Mouse (Mus musculus) forebrain, postnatal 0 days (tissue): ENCODE data around the gene Rps7. TPM values are rescaled to one million over a fixed set of nuclear protein-coding genes. Genes with fewer than 3 reads are reported as not detected.

Source experiments
- ATAC-seq: fragments of 200-750 bp; cut with Nextera tagmentation; 2 replicates; pipeline ENCODE4 v1.8.0; 2017; ENCODE audit warnings: mild to moderate bottlenecking, moderate library complexity
- DNase-seq: peaks from one replicate; pipeline ENCODE4 v3.0.0-alpha.2; 2015
- H3K27ac ChIP-seq: fragments of 300-500 bp; sonication (generic); 2 replicates; pipeline ENCODE4 v1.5.1; 2014; ENCODE audit warnings: low read depth, mild to moderate bottlenecking, antibody characterized with exemption, low read length, moderate library complexity, mixed read lengths
- H3K27me3 ChIP-seq: fragments of 300-500 bp; sonication (generic); 2 replicates; pipeline ENCODE4 v1.6.1; 2014; ENCODE audit warnings: mild to moderate bottlenecking, low read length, mixed read lengths; ENCODE audit not compliant: insufficient read depth
- H3K36me3 ChIP-seq: fragments of 300-500 bp; sonication (generic); 2 replicates; pipeline ENCODE4 v1.6.1; 2014; ENCODE audit warnings: mild to moderate bottlenecking, moderate library complexity; ENCODE audit not compliant: insufficient read depth
- H3K4me1 ChIP-seq: fragments of 300-500 bp; sonication (generic); 2 replicates; pipeline ENCODE4 v1.6.1; 2014; ENCODE audit warnings: antibody characterized with exemption; ENCODE audit not compliant: insufficient read depth
- H3K4me2 ChIP-seq: fragments of 300-500 bp; sonication (generic); 2 replicates; pipeline ENCODE4 v1.6.1; 2014; ENCODE audit warnings: low read depth, mild to moderate bottlenecking, moderate library complexity
- H3K4me3 ChIP-seq: fragments of 300-500 bp; sonication (generic); 2 replicates; pipeline ENCODE4 v1.5.1; 2014; ENCODE audit warnings: low read depth, low read length, mixed read lengths
- H3K9ac ChIP-seq: fragments of 300-500 bp; sonication (generic); 2 replicates; pipeline ENCODE4 v1.6.1; 2014; ENCODE audit warnings: mild to moderate bottlenecking
- H3K9me3 ChIP-seq: fragments of 300-500 bp; sonication (generic); 2 replicates; pipeline ENCODE4 v1.6.1; 2016; ENCODE audit warnings: low read length
- CTCF ChIP-seq: sonication (generic); IDR thresholded peaks from 2 replicates; pipeline ENCODE4 v1.5.1; 2016; ENCODE audit warnings: antibody characterized with exemption, control low read depth, low read depth
- WGBS: fragments of 180-500 bp; shearing (Covaris S2); extraction: QIAGEN DNeasy Blood & Tissue Kit; methylation state at CpG from one replicate; pipeline ENCODE4 v1.1.7; 2014; 5-methylcytosine and 5-hydroxymethylcytosine counted together
- polyA plus RNA-seq: library from polyadenylated mRNA; unstranded; fragments of >200 nt; fragmentation: Nextera tagmentation; extraction: Ambion mirVana; gene quantifications from 2 replicates; pipeline ENCODE4 v1.2.1, GENCODE M21; 2015
- total RNA-seq: library from RNA; depleted of rRNA; stranded (reverse); fragments of >200 nt; gene quantifications from 2 replicates; pipeline ENCODE4 v1.2.3, GENCODE M21; 2014

Gene Rps7
- total and polyA plus RNA-seq, 2 experiments from 2014 or later, result 605 to 1,274 TPM

DNA sequence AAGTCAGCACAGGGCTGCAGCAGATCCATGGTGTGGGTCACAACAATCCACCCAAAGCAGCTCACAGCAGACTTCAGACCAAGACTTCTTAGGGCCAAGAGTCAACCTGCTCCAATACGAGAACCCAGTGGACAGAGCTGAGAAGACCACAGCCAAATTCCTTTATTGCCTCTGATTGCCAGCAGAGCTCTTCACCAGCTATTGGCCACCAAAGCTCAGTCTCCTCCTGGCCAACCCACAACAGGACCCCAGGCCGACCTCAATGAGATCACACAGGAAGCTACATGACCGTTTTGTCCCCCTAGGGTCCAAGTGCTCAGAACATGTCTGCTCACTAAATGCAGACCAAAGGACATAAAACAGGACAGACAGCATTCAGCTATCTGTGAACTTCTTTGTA is 37.6 kb downstream of the Rps7 start:
- Histone ChIP-seq H3K27me3 (no peaks in the 10 kb centered on the region), H3K9me3 (no peaks in the 10 kb centered on the region), H3K36me3 (no peaks in the 10 kb centered on the region), H3K9ac (no peak overlapping the region), H3K27ac (no peak overlapping the region), H3K4me3 (no peak overlapping the region), H3K4me2 (no peak overlapping the region), H3K4me1 (no peaks in the 10 kb centered on the region)
- WGBS, result 76% methylated on average over 3 of the region's 3 CpGs
- no peak for DNase-seq
- TF ChIP-seq CTCF, result no peak
- no peak for ATAC-seq

DNA sequence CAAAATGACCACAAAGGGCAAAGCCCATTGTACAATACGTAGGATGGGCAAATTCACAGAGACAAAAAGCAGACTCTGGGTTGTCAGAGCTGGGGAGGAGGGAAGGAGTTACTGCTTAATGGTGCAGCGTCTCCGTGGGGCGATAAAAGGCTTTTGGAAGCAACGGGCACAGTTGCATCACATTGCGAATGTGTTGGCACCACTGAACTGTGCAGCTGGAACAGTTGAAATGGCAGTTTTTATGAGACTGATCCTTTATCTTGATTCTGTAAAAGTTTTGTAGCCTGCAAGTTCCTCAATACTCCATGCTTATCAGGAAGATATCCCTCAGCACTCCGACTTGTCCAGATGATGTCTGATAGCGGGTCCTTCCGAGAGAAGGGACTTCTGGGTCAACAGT is 38.1 kb downstream of the Rps7 start:
- Histone ChIP-seq H3K4me2 (no peak overlapping the region), H3K4me3 (no peak overlapping the region), H3K36me3 (no peaks in the 10 kb centered on the region), H3K4me1 (no peaks in the 10 kb centered on the region), H3K27ac (no peak overlapping the region), H3K9me3 (no peaks in the 10 kb centered on the region), H3K9ac (no peak overlapping the region), H3K27me3 (no peaks in the 10 kb centered on the region)
- 75% methylated on average over 9 of the region's 9 CpGs for WGBS
- ATAC-seq (no peak), DNase-seq (no peak)
- TF ChIP-seq CTCF, result no peak

DNA sequence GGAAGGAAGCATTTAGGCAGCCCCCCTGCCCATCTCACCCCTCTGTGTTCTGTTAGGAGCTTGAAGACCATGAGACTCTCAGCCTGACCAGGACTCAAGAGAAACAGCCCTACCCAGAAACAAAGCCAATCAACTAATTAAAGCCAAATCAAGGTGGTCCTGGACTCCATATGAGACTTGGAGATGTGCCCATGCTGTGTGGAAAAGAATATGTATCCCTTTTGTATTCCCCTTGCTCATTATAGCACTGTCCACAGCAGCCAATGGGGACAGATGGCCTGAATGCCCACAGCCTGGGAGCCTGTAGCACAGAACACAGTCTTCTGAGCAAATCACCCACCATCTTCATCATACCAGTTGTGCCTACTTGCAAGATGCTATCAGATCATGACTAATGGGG is 38.9 kb downstream of the Rps7 start:
- ATAC-seq, result no peak
- H3K4me2 ChIP-seq, result no peak overlapping the region

DNA sequence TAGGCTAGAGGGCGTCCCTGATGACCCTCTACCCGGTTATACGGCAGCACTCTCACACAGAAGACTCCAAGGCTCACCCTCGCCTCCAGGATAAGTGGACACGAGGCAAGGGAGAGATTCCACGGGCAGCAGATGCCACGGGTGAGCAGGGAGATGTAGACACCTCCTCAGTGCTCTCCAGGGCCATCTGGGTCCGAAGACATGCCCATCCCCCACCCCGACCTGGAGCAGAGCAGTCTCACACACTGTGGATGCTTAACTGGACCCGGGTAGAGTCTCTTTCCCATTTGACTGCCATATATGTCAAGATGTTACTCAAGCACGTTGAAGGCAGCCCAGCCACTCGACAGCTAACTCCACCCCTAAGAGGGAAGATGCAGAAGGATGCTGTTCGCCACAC is 45.3 kb downstream of the Rps7 start:
- Histone ChIP-seq H3K27me3 (no peaks in the 10 kb centered on the region), H3K27ac (no peak overlapping the region), H3K4me1 (peaks cover 17% of the 10 kb centered on the region), H3K4me3 (no peak overlapping the region), H3K9me3 (no peaks in the 10 kb centered on the region), H3K9ac (no peak overlapping the region), H3K36me3 (no peaks in the 10 kb centered on the region), H3K4me2 (no peak overlapping the region)
- DNase-seq (no peak), ATAC-seq (no peak)
- WGBS, result 58% methylated on average over 13 of the region's 13 CpGs
- TF ChIP-seq CTCF, result no peak

More for the DNA sequence above, 38.9 kb downstream of the Rps7 start:
- H3K4me1 ChIP-seq, result no peaks in the 10 kb centered on the region
- DNase-seq, result no peak
- H3K4me3 ChIP-seq, result no peak overlapping the region
- H3K27ac ChIP-seq, result no peak overlapping the region
- H3K9ac ChIP-seq, result no peak overlapping the region
- TF ChIP-seq CTCF, result no peak
- H3K36me3 ChIP-seq, result no peaks in the 10 kb centered on the region
- H3K9me3 ChIP-seq, result no peaks in the 10 kb centered on the region
- no peaks in the 10 kb centered on the region for H3K27me3 ChIP-seq

DNA sequence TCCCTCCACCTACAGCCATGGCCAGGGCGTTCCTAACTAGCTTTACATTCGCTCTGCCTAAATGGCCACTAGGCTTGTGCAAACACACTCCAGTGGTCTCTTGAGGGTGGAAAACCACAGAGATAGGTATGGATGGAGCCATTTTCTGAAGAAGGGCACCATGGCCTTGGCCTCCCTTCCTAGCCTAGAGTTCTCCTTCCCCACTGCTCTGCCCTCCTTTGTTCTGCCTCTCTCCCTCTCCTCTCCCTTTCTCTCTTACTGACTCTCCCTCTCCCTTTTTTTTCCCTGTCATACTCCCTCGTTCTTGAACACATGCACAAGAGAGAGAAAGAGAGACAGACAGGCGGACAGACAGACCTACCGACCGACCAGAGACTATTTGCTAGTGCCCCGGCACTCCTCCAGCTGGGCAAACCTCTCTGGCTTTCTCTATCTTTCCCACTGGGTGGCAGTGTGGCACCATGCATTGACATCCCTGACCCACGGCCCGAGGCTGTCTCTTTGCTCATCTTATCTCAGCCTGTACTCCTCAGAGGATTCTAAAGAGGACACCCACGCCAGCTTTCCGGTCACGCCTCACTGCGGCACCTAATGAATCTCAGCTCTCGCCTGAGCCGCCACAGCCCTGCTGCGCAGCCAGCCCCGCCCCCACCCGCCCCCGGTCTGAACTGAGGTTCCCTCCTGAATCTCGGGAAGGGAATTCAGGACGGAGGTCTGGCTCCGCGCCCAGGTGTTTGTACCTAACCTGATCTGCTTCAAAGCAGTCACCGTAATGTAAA is 46.5 kb downstream of the Rps7 start:
- H3K9ac ChIP-seq, result peak overlapping the region; percentile 62
- peak overlapping the region; percentile 63 for H3K4me2 ChIP-seq
- no peaks in the 10 kb centered on the region for H3K9me3 ChIP-seq
- WGBS, result 9% methylated on average over 24 of the region's 24 CpGs
- H3K4me1 ChIP-seq, result peaks cover 17% of the 10 kb centered on the region
- TF ChIP-seq CTCF, result peak; percentile 95
- peak; percentile 92 for ATAC-seq
- H3K27ac ChIP-seq, result peak overlapping the region; percentile 71
- peak overlapping the region; percentile 41 for H3K4me3 ChIP-seq
- H3K36me3 ChIP-seq, result no peaks in the 10 kb centered on the region
- H3K27me3 ChIP-seq, result no peaks in the 10 kb centered on the region
- peak; percentile 93 for DNase-seq

DNA sequence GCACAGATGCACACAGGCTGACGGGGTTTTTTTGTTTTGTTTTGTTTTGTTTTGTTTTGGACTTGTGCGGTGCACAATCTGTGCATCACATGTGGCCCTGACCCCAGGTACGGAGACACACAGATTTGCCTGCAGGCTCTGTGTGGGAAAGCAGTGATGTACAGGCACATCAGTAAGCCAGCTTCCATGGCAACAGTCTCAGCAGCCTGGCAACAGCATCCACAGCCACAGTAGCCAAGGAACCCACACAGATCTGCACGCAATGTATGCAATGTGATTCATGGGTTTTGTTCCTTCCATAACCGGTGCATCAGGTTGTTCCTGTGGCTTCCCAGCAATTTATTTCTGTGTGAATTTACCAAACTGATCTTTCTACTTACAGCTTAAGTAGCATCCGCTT is 47.8 kb downstream of the Rps7 start:
- Histone ChIP-seq H3K27ac (peak overlapping the region; percentile 71), H3K9me3 (no peaks in the 10 kb centered on the region), H3K27me3 (no peaks in the 10 kb centered on the region), H3K4me1 (peaks cover 17% of the 10 kb centered on the region), H3K4me2 (0 out of 2 replicates have a peak overlapping the region, but pooled peaks have one; percentile 2), H3K4me3 (no peak overlapping the region), H3K9ac (0 out of 2 replicates have a peak overlapping the region, but pooled peaks have one; percentile 28), H3K36me3 (no peaks in the 10 kb centered on the region)
- TF ChIP-seq CTCF, result no peak
- WGBS, result 40% methylated on average over 6 of the region's 6 CpGs
- ATAC-seq, result peak; percentile 69
- peak; percentile 83 for DNase-seq

DNA sequence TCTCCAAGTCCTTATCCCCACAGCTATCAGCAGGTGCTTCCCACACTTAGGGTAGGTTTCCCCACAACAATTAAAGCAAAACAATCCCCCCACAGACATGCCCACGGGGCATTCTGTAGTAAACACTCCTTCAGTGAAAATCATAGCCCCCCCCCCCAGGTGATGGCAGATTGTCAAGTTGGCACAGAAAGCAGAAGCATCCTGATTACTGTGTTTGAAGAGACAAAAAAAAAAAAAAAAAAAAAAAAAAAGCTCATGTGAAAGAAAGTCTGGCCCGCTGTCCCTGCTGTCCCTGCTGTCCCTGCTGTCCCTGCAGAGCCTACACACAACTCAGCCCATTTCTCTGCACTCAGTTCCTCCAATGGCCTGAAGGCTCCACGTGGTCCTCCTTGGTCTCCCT is 51.7 kb downstream of the Rps7 start:
- H3K27ac ChIP-seq, result no peak overlapping the region
- H3K4me2 ChIP-seq, result no peak overlapping the region
- no peak for ATAC-seq
- no peak overlapping the region for H3K4me3 ChIP-seq
- DNase-seq, result no peak
- no peaks in the 10 kb centered on the region for H3K36me3 ChIP-seq
- no peaks in the 10 kb centered on the region for H3K27me3 ChIP-seq
- no peak for TF ChIP-seq CTCF
- H3K9me3 ChIP-seq, result no peaks in the 10 kb centered on the region
- WGBS, result 34% methylated on average over 3 of the region's 3 CpGs
- H3K4me1 ChIP-seq, result peaks cover 14% of the 10 kb centered on the region
- H3K9ac ChIP-seq, result no peak overlapping the region
